Mouse (Mus musculus): ENCODE results near the gene Nipsnap2. TPM values are rescaled to one million over a fixed set of nuclear protein-coding genes. Genes with fewer than 3 reads are reported as not detected.
A peak's percentile ranks its signal among the peaks of the same experiment; 100 is the strongest.

The Nipsnap2 gene
- polyA plus RNA-seq, 1 experiment from 2014 or later, result 116 TPM

- no peaks in the 10 kb centered on the region for H3K36me3 ChIP-seq (ENCODE audit: control insufficient read depth, insufficient read depth, low read length)
- H3K27me3 ChIP-seq (replicated peaks; ENCODE audit: control insufficient read depth, insufficient read depth, low read length), result no peaks in the 10 kb centered on the region
- no peak overlapping the region for H3K4me3 ChIP-seq (ENCODE audit: low read depth, low read length)
- no peaks in the 10 kb centered on the region for H3K9me3 ChIP-seq (ENCODE audit: control insufficient read depth, low read length)
- no peak overlapping the region for H3K4me2 ChIP-seq (ENCODE audit: low read depth, low read length)
- peak; percentile 53 for DNase-seq (ENCODE audit: low spot score)
- WGBS, result 54% methylated on average over 5 of the region's 5 CpGs
- H3K9ac ChIP-seq (ENCODE audit: low read depth, low read length), result no peak overlapping the region
- peak; percentile 21; the same call in 1 of the 2 replicates for ATAC-seq (ENCODE audit: low read depth)
- H3K27ac ChIP-seq (replicated peaks; ENCODE audit: low read depth, low read length), result 0 out of 2 replicates have a peak overlapping the region, but pooled peaks have one; percentile 4
- H3K4me1 ChIP-seq (ENCODE audit: control insufficient read depth, insufficient read depth, low read length), result peaks cover 24% of the 10 kb centered on the region
Observed at GRCm38 (mm10) chr5:129731021-129731420, 6.2 kb downstream of the Nipsnap2 start.

- 100% methylated on average over 1 of the region's 1 CpGs for WGBS
- Histone ChIP-seq H3K4me3 (ENCODE audit: low read depth, low read length) (no peak overlapping the region), H3K9me3 (ENCODE audit: control insufficient read depth, low read length) (no peaks in the 10 kb centered on the region), H3K9ac (ENCODE audit: low read depth, low read length) (no peak overlapping the region), H3K36me3 (ENCODE audit: control insufficient read depth, insufficient read depth, low read length) (peaks cover 42% of the 10 kb centered on the region), H3K4me2 (ENCODE audit: low read depth, low read length) (no peak overlapping the region), H3K27me3 (replicated peaks; ENCODE audit: control insufficient read depth, insufficient read depth, low read length) (no peaks in the 10 kb centered on the region), H3K27ac (replicated peaks; ENCODE audit: low read depth, low read length) (no peak overlapping the region), H3K4me1 (ENCODE audit: control insufficient read depth, insufficient read depth, low read length) (no peaks in the 10 kb centered on the region)
- ATAC-seq (ENCODE audit: low read depth), result no peak
- DNase-seq (ENCODE audit: low spot score), result peak; percentile 22
Observed at GRCm38 (mm10) chr5:129740976-129741375, 16.1 kb downstream of the Nipsnap2 start.

- Histone ChIP-seq H3K9ac (ENCODE audit: low read depth, low read length) (no peak overlapping the region), H3K9me3 (ENCODE audit: control insufficient read depth, low read length) (no peaks in the 10 kb centered on the region), H3K4me3 (ENCODE audit: low read depth, low read length) (no peak overlapping the region), H3K4me2 (ENCODE audit: low read depth, low read length) (no peak overlapping the region), H3K27me3 (replicated peaks; ENCODE audit: control insufficient read depth, insufficient read depth, low read length) (no peaks in the 10 kb centered on the region), H3K36me3 (ENCODE audit: control insufficient read depth, insufficient read depth, low read length) (peaks cover 59% of the 10 kb centered on the region), H3K27ac (replicated peaks; ENCODE audit: low read depth, low read length) (no peak overlapping the region), H3K4me1 (ENCODE audit: control insufficient read depth, insufficient read depth, low read length) (no peaks in the 10 kb centered on the region)
- 88% methylated on average over 7 of the region's 7 CpGs for WGBS
- no peak for ATAC-seq (ENCODE audit: low read depth)
- DNase-seq (ENCODE audit: low spot score), result no peak
Observed at GRCm38 (mm10) chr5:129742903-129743488, 18.1 kb downstream of the Nipsnap2 start.

GRCm38 (mm10) chr5:129744050-129744449, 19.2 kb downstream of the Nipsnap2 start:
- DNase-seq (ENCODE audit: low spot score) (no peak), ATAC-seq (ENCODE audit: low read depth) (no peak)
- no peak overlapping the region for H3K27ac ChIP-seq (replicated peaks; ENCODE audit: low read depth, low read length)
- no peak overlapping the region for H3K9ac ChIP-seq (ENCODE audit: low read depth, low read length)
- H3K4me1 ChIP-seq (ENCODE audit: control insufficient read depth, insufficient read depth, low read length), result no peaks in the 10 kb centered on the region
- no peak overlapping the region for H3K4me3 ChIP-seq (ENCODE audit: low read depth, low read length)
- H3K4me2 ChIP-seq (ENCODE audit: low read depth, low read length), result no peak overlapping the region
- H3K36me3 ChIP-seq (ENCODE audit: control insufficient read depth, insufficient read depth, low read length), result peaks cover 69% of the 10 kb centered on the region
- no peaks in the 10 kb centered on the region for H3K27me3 ChIP-seq (replicated peaks; ENCODE audit: control insufficient read depth, insufficient read depth, low read length)
- no peaks in the 10 kb centered on the region for H3K9me3 ChIP-seq (ENCODE audit: control insufficient read depth, low read length)
- WGBS, result 83% methylated on average over 6 of the region's 6 CpGs

- no peaks in the 10 kb centered on the region for H3K9me3 ChIP-seq (ENCODE audit: control insufficient read depth, low read length)
- no peaks in the 10 kb centered on the region for H3K27me3 ChIP-seq (replicated peaks; ENCODE audit: control insufficient read depth, insufficient read depth, low read length)
- H3K27ac ChIP-seq (replicated peaks; ENCODE audit: low read depth, low read length), result no peak overlapping the region
- 0 out of 2 replicates have a peak, but pooled peaks cover 2% of the 10 kb centered on the region for H3K4me1 ChIP-seq (ENCODE audit: control insufficient read depth, insufficient read depth, low read length)
- H3K36me3 ChIP-seq (ENCODE audit: control insufficient read depth, insufficient read depth, low read length), result peaks cover 48% of the 10 kb centered on the region
- ATAC-seq (ENCODE audit: low read depth), result no peak
- H3K4me3 ChIP-seq (ENCODE audit: low read depth, low read length), result no peak overlapping the region
- no peak overlapping the region for H3K9ac ChIP-seq (ENCODE audit: low read depth, low read length)
- no peak overlapping the region for H3K4me2 ChIP-seq (ENCODE audit: low read depth, low read length)
- no peak for DNase-seq (ENCODE audit: low spot score)
- 95% methylated on average over 20 of the region's 20 CpGs for WGBS
Observed at GRCm38 (mm10) chr5:129756886-129757285, 32.0 kb downstream of the Nipsnap2 start.

GRCm38 (mm10) chr5:129759929-129760480, 35.1 kb downstream of the Nipsnap2 start:
- no peaks in the 10 kb centered on the region for H3K27me3 ChIP-seq (replicated peaks; ENCODE audit: control insufficient read depth, insufficient read depth, low read length)
- 85% methylated on average over 13 of the region's 13 CpGs for WGBS
- no peaks in the 10 kb centered on the region for H3K9me3 ChIP-seq (ENCODE audit: control insufficient read depth, low read length)
- H3K9ac ChIP-seq (ENCODE audit: low read depth, low read length), result no peak overlapping the region
- ATAC-seq (ENCODE audit: low read depth) (no peak), DNase-seq (ENCODE audit: low spot score) (no peak)
- 0 out of 2 replicates have a peak, but pooled peaks cover 4% of the 10 kb centered on the region for H3K4me1 ChIP-seq (ENCODE audit: control insufficient read depth, insufficient read depth, low read length)
- H3K27ac ChIP-seq (replicated peaks; ENCODE audit: low read depth, low read length), result no peak overlapping the region
- peaks cover 33% of the 10 kb centered on the region for H3K36me3 ChIP-seq (ENCODE audit: control insufficient read depth, insufficient read depth, low read length)
- H3K4me3 ChIP-seq (ENCODE audit: low read depth, low read length), result no peak overlapping the region
- no peak overlapping the region for H3K4me2 ChIP-seq (ENCODE audit: low read depth, low read length)

- ATAC-seq (ENCODE audit: low read depth) (peak; percentile 91), DNase-seq (ENCODE audit: low spot score) (peak; percentile 73)
- Histone ChIP-seq H3K4me1 (ENCODE audit: control insufficient read depth, insufficient read depth, low read length) (0 out of 2 replicates have a peak, but pooled peaks cover 4% of the 10 kb centered on the region), H3K27me3 (replicated peaks; ENCODE audit: control insufficient read depth, insufficient read depth, low read length) (no peaks in the 10 kb centered on the region), H3K27ac (replicated peaks; ENCODE audit: low read depth, low read length) (peak overlapping the region; percentile 73), H3K36me3 (ENCODE audit: control insufficient read depth, insufficient read depth, low read length) (peaks cover 22% of the 10 kb centered on the region), H3K4me2 (ENCODE audit: low read depth, low read length) (no peak overlapping the region), H3K4me3 (ENCODE audit: low read depth, low read length) (no peak overlapping the region), H3K9me3 (ENCODE audit: control insufficient read depth, low read length) (no peaks in the 10 kb centered on the region), H3K9ac (ENCODE audit: low read depth, low read length) (0 out of 2 replicates have a peak overlapping the region, but pooled peaks have one; percentile 5)
- 32% methylated on average over 18 of the region's 18 CpGs for WGBS
Observed at GRCm38 (mm10) chr5:129761865-129762540, 37.1 kb downstream of the Nipsnap2 start.

- Histone ChIP-seq H3K27ac (replicated peaks; ENCODE audit: low read depth, low read length) (no peak overlapping the region), H3K27me3 (replicated peaks; ENCODE audit: control insufficient read depth, insufficient read depth, low read length) (no peaks in the 10 kb centered on the region), H3K4me2 (ENCODE audit: low read depth, low read length) (no peak overlapping the region), H3K9me3 (ENCODE audit: control insufficient read depth, low read length) (no peaks in the 10 kb centered on the region), H3K4me1 (ENCODE audit: control insufficient read depth, insufficient read depth, low read length) (no peaks in the 10 kb centered on the region), H3K9ac (ENCODE audit: low read depth, low read length) (no peak overlapping the region), H3K4me3 (ENCODE audit: low read depth, low read length) (no peak overlapping the region), H3K36me3 (ENCODE audit: control insufficient read depth, insufficient read depth, low read length) (peaks cover 20% of the 10 kb centered on the region; the same call in 1 of the 2 replicates)
- no peak for DNase-seq (ENCODE audit: low spot score)
- 90% methylated on average over 23 of the region's 23 CpGs for WGBS
- no peak for ATAC-seq (ENCODE audit: low read depth)
Observed at GRCm38 (mm10) chr5:129770443-129771355, 45.8 kb downstream of the Nipsnap2 start.

Data from embryonic facial prominence, embryonic 14.5 days (tissue).